Mouse (Mus musculus) midbrain, embryonic 14.5 days (tissue): ENCODE data around the gene Efhd1. TPM values are rescaled to one million over a fixed set of nuclear protein-coding genes. Genes with fewer than 3 reads are reported as not detected.

Source experiments
- ATAC-seq: fragments of 200-750 bp; cut with Nextera tagmentation; 2 replicates; pipeline ENCODE4 v1.8.0; 2017; ENCODE audit warnings: moderate number of reproducible peaks, moderate library complexity; ENCODE audit not compliant: low FRiP score, low TSS enrichment
- DNase-seq: peaks from one replicate; pipeline ENCODE4 v3.0.0-alpha.2; 2015
- H3K27ac ChIP-seq: fragments of 300-500 bp; sonication (generic); replicated peaks from 2 replicates; pipeline ENCODE4 v1.5.1; 2014; ENCODE audit warnings: mild to moderate bottlenecking, low read depth, low read length, moderate library complexity
- H3K27me3 ChIP-seq: fragments of 300-500 bp; sonication (generic); 2 replicates; pipeline ENCODE4 v1.6.1; 2014; ENCODE audit warnings: low read length, control low read depth, mixed read lengths; ENCODE audit not compliant: control insufficient read depth, insufficient read depth
- H3K36me3 ChIP-seq: fragments of 300-500 bp; sonication (generic); 2 replicates; pipeline ENCODE4 v1.6.1; 2014; ENCODE audit warnings: low read length, control low read depth; ENCODE audit not compliant: control insufficient read depth, insufficient read depth
- H3K4me1 ChIP-seq: fragments of 300-500 bp; sonication (generic); 2 replicates; pipeline ENCODE4 v1.6.1; 2014; ENCODE audit warnings: mild to moderate bottlenecking, antibody characterized with exemption, low read length, control low read depth; ENCODE audit not compliant: control insufficient read depth, insufficient read depth
- H3K4me2 ChIP-seq: fragments of 300-500 bp; sonication (generic); 2 replicates; pipeline ENCODE4 v1.6.1; 2014; ENCODE audit warnings: mild to moderate bottlenecking, low read length, moderate library complexity
- H3K4me3 ChIP-seq: fragments of 300-500 bp; sonication (generic); replicated peaks from 2 replicates; pipeline ENCODE4 v1.5.1; 2014; ENCODE audit warnings: low read depth, low read length
- H3K9ac ChIP-seq: fragments of 300-500 bp; sonication (generic); replicated peaks from 2 replicates; pipeline ENCODE4 v1.6.1; 2014; ENCODE audit warnings: mild to moderate bottlenecking, low read length, moderate library complexity
- H3K9me3 ChIP-seq: fragments of 300-500 bp; sonication (generic); 2 replicates; pipeline ENCODE4 v1.6.1; 2016; ENCODE audit warnings: low read length, control low read depth, mixed read lengths; ENCODE audit not compliant: control insufficient read depth
- WGBS: fragments of 180-500 bp; shearing (Covaris S2); extraction: QIAGEN DNeasy Blood & Tissue Kit; methylation state at CpG from one replicate; pipeline ENCODE4 v1.1.7; 2014; 5-methylcytosine and 5-hydroxymethylcytosine counted together
- polyA plus RNA-seq: library from polyadenylated mRNA; unstranded; fragments of >200 nt; fragmentation: Nextera tagmentation; extraction: Ambion mirVana; gene quantifications from 2 replicates; pipeline ENCODE4 v1.2.1, GENCODE M21; 2014

The Efhd1 gene
- polyA plus RNA-seq, 1 experiment from 2014 or later: 1.9 TPM

- peaks cover 11% of the 10 kb centered on the region for H3K4me1 ChIP-seq
- H3K9me3 ChIP-seq: peaks cover 19% of the 10 kb centered on the region
- H3K27ac ChIP-seq: no peak overlapping the region
- H3K4me2 ChIP-seq: no peak overlapping the region
- H3K27me3 ChIP-seq: no peaks in the 10 kb centered on the region
- H3K4me3 ChIP-seq: no peak overlapping the region
- no peaks in the 10 kb centered on the region; the same call in 1 of the 2 replicates for H3K36me3 ChIP-seq
- H3K9ac ChIP-seq: no peak overlapping the region
- no peak for ATAC-seq
- DNase-seq: no peak
Observed at GRCm38 (mm10) chr1:87324649-87325048, 60.5 kb downstream of the Efhd1 start.

GRCm38 (mm10) chr1:87326742-87327163, 62.6 kb downstream of the Efhd1 start, which contains the start of gene Gigyf2:
Gene Gigyf2 (plus strand): TSS chr1:87326998.
- Histone ChIP-seq H3K9ac (peak within 1 kb of the TSS; percentile 95), H3K4me2 (peak within 1 kb of the TSS; percentile 60), H3K4me3 (peak within 1 kb of the TSS; percentile 98), H3K36me3 (no peaks in the 10 kb centered on the region; the same call in 1 of the 2 replicates), H3K27me3 (no peaks in the 10 kb centered on the region), H3K27ac (peak within 1 kb of the TSS; percentile 94), H3K9me3 (0 out of 2 replicates have a peak, but pooled peaks cover under 1% of the 10 kb centered on the region), H3K4me1 (peaks cover 11% of the 10 kb centered on the region)
- DNase-seq: peak; percentile 97
- ATAC-seq: peak; percentile 98
- WGBS: under 1% methylated on average over 36 of the region's 36 CpGs

GRCm38 (mm10) chr1:87327165-87327861, 63.1 kb downstream of the Efhd1 start:
- WGBS: under 1% methylated on average over 46 of the region's 53 CpGs
- peak; percentile 74 for ATAC-seq
- peak; percentile 62 for DNase-seq

GRCm38 (mm10) chr1:87331774-87332173, 67.6 kb downstream of the Efhd1 start:
- DNase-seq: no peak
- H3K27me3 ChIP-seq: no peaks in the 10 kb centered on the region
- H3K36me3 ChIP-seq: peaks cover 26% of the 10 kb centered on the region
- H3K27ac ChIP-seq: no peak overlapping the region
- ATAC-seq: no peak
- H3K4me3 ChIP-seq: no peak overlapping the region
- WGBS: 96% methylated on average over 4 of the region's 4 CpGs
- H3K4me1 ChIP-seq: peaks cover 11% of the 10 kb centered on the region
- no peaks in the 10 kb centered on the region for H3K9me3 ChIP-seq
- H3K9ac ChIP-seq: no peak overlapping the region
- H3K4me2 ChIP-seq: no peak overlapping the region

More at GRCm38 (mm10) chr1:87327165-87327861, 63.1 kb downstream of the Efhd1 start:
- peak overlapping the region; percentile 98 for H3K4me3 ChIP-seq
- peak overlapping the region; percentile 60 for H3K4me2 ChIP-seq
- no peaks in the 10 kb centered on the region for H3K9me3 ChIP-seq
- peak overlapping the region; percentile 95 for H3K9ac ChIP-seq
- H3K27me3 ChIP-seq: no peaks in the 10 kb centered on the region
- peaks cover 11% of the 10 kb centered on the region for H3K4me1 ChIP-seq
- no peaks in the 10 kb centered on the region; the same call in 1 of the 2 replicates for H3K36me3 ChIP-seq
- peak overlapping the region; percentile 94 for H3K27ac ChIP-seq

GRCm38 (mm10) chr1:87350576-87350975, 86.4 kb downstream of the Efhd1 start:
- 96% methylated on average over 2 of the region's 2 CpGs for WGBS
- H3K4me2 ChIP-seq: no peak overlapping the region
- H3K4me1 ChIP-seq: no peaks in the 10 kb centered on the region
- no peaks in the 10 kb centered on the region for H3K9me3 ChIP-seq
- peaks cover 13% of the 10 kb centered on the region for H3K36me3 ChIP-seq
- H3K4me3 ChIP-seq: no peak overlapping the region
- H3K9ac ChIP-seq: no peak overlapping the region
- no peaks in the 10 kb centered on the region for H3K27me3 ChIP-seq
- no peak for ATAC-seq
- DNase-seq: no peak
- H3K27ac ChIP-seq: no peak overlapping the region

GRCm38 (mm10) chr1:87360276-87360675, 96.1 kb downstream of the Efhd1 start:
- Histone ChIP-seq H3K4me2 (no peak overlapping the region), H3K9me3 (no peaks in the 10 kb centered on the region), H3K4me1 (no peaks in the 10 kb centered on the region), H3K4me3 (no peak overlapping the region), H3K36me3 (peaks cover 20% of the 10 kb centered on the region), H3K27ac (no peak overlapping the region), H3K27me3 (no peaks in the 10 kb centered on the region), H3K9ac (no peak overlapping the region)
- 77% methylated on average over 1 of the region's 1 CpGs for WGBS
- ATAC-seq (no peak), DNase-seq (no peak)

Other genes with a start within 250 kb of the Efhd1 start
- gene Alppl2, start 174.4 kb upstream of the Efhd1 start, polyA plus RNA-seq: not detected in 2 replicates
- gene Alpi, start 162.8 kb upstream of the Efhd1 start, polyA plus RNA-seq: not detected in 2 replicates
- gene Akp3, start 139.4 kb upstream of the Efhd1 start, polyA plus RNA-seq: not detected in 2 replicates
- gene Ecel1, start 107.8 kb upstream of the Efhd1 start, polyA plus RNA-seq: 5.1 and 5.3 TPM in 2 replicates
- 0.32 TPM in 1 of 2 replicates, not detected in the other for gene Prss56, start 81.0 kb upstream of the Efhd1 start, polyA plus RNA-seq
- gene Chrnd, start 73.8 kb upstream of the Efhd1 start, polyA plus RNA-seq: not detected in 2 replicates
- gene Chrng, start 59.7 kb upstream of the Efhd1 start, polyA plus RNA-seq: not detected in 2 replicates
- 53.5 and 75.5 TPM in 2 replicates for gene Eif4e2, start 50.4 kb upstream of the Efhd1 start, polyA plus RNA-seq
- 69.0 and 70.9 TPM in 2 replicates for gene Gigyf2, start 62.6 kb downstream of the Efhd1 start, polyA plus RNA-seq
- gene Kcnj13, start 130.4 kb downstream of the Efhd1 start, polyA plus RNA-seq: 1.1 and 3.2 TPM in 2 replicates
- 1.1 TPM in 1 of 2 replicates, not detected in the other for gene Snorc, start 205.9 kb downstream of the Efhd1 start, polyA plus RNA-seq
- gene Neu2, start 245.5 kb downstream of the Efhd1 start, polyA plus RNA-seq: 0.13 and 0.23 TPM in 2 replicates